Comparison of ENCODE assay signal across 12 mouse cellular contexts in genomic region chr9:45739001-45739701, GRCm38 (mm10).
DNase-seq lines count a peak whose midpoint lies in the region; ATAC-seq and TF ChIP-seq lines count a peak whose summit lies in the region.
"Had no signal": no experiment of that assay in that cellular context is flagged by ENCODE, and none has a peak within 500 bp of the region (broad histone marks: within the 10 kb centered on the region; RNA-seq: fewer than 3 reads in every experiment).

No protein-coding gene starts in this region.

- H3K9me3 ChIP-seq in forebrain, embryonic 13.5 days (replicated peaks), result no peaks in the 10 kb centered on the region
- no peaks in the 10 kb centered on the region for H3K9me3 ChIP-seq in forebrain, embryonic 10.5 days
- H3K9me3 ChIP-seq in hindbrain, embryonic 10.5 days, result no peaks in the 10 kb centered on the region
- H3K9me3 ChIP-seq in midbrain, embryonic 13.5 days, result no peaks in the 10 kb centered on the region
- H3K9me3 ChIP-seq: stomach, embryonic 15.5 days had no signal

- peaks cover 12% of the 10 kb centered on the region; the same call in 1 of the 2 replicates for H3K36me3 ChIP-seq in forebrain, embryonic 13.5 days (ENCODE audit: poor library complexity, severe bottlenecking)
- H3K36me3 ChIP-seq in forebrain, embryonic 10.5 days (replicated peaks), result no peaks in the 10 kb centered on the region
- no peaks in the 10 kb centered on the region for H3K36me3 ChIP-seq in hindbrain, embryonic 10.5 days
- no peaks in the 10 kb centered on the region for H3K36me3 ChIP-seq in midbrain, embryonic 13.5 days
- no peaks in the 10 kb centered on the region for H3K36me3 ChIP-seq in kidney, adult 2 months (ENCODE audit: control insufficient read depth, insufficient read depth, low read length)
- H3K36me3 ChIP-seq: stomach, embryonic 15.5 days had no signal

- no peak for DNase-seq in forebrain, embryonic 10.5 days (ENCODE audit: extremely low spot score, low spot score)
- peak; percentile 38 for DNase-seq in cerebellum, adult 9-10 months
- no peak for DNase-seq in hindbrain, embryonic 10.5 days (ENCODE audit: low spot score)
- DNase-seq in urinary bladder, adult 2 months (ENCODE audit: low spot score), result no peak
- no peak for DNase-seq in B cell, adult 2 months
- DNase-seq in kidney, adult 2 months, result no peak
- DNase-seq: heart, adult 2 months; kidney, postnatal 4 days; right cerebral cortex, adult 18-20 months had no signal

- peak; percentile 63; the same call in 1 of the 2 replicates for ATAC-seq in forebrain, embryonic 13.5 days
- peak; percentile 75 for ATAC-seq in midbrain, embryonic 13.5 days

- H3K4me3 ChIP-seq in forebrain, embryonic 13.5 days, result no peak overlapping the region
- H3K4me3 ChIP-seq in forebrain, embryonic 10.5 days, result no peak overlapping the region
- H3K4me3 ChIP-seq in hindbrain, embryonic 10.5 days, result no peak overlapping the region
- no peak overlapping the region for H3K4me3 ChIP-seq in midbrain, embryonic 13.5 days (replicated peaks)
- no peak overlapping the region for H3K4me3 ChIP-seq in kidney, adult 2 months (ENCODE audit: insufficient read depth, low read depth, low read length)
- H3K4me3 ChIP-seq: heart, adult 2 months; stomach, embryonic 15.5 days had no signal

- 64% methylated on average over 12 of the region's 12 CpGs for WGBS in forebrain, embryonic 13.5 days
- WGBS in forebrain, embryonic 10.5 days, result 75% methylated on average over 12 of the region's 12 CpGs
- WGBS in hindbrain, embryonic 10.5 days, result 80% methylated on average over 12 of the region's 12 CpGs
- WGBS in midbrain, embryonic 13.5 days, result 52% methylated on average over 12 of the region's 12 CpGs
- WGBS in kidney, adult 2 months, result 68% methylated on average over 12 of the region's 12 CpGs

- TF ChIP-seq POLR2A in kidney, adult 2 months (IDR thresholded peaks at IDR 0.05; ENCODE audit: low read depth, low read length), result no peak

- peaks cover 23% of the 10 kb centered on the region for H3K4me1 ChIP-seq in forebrain, embryonic 13.5 days
- H3K4me1 ChIP-seq in forebrain, embryonic 10.5 days, result peaks cover 16% of the 10 kb centered on the region
- 0 out of 2 replicates have a peak, but pooled peaks cover 5% of the 10 kb centered on the region for H3K4me1 ChIP-seq in hindbrain, embryonic 10.5 days (replicated peaks)
- H3K4me1 ChIP-seq in midbrain, embryonic 13.5 days (replicated peaks), result peaks cover 27% of the 10 kb centered on the region
- H3K4me1 ChIP-seq in kidney, adult 2 months (ENCODE audit: control insufficient read depth, insufficient read depth, low read length), result no peaks in the 10 kb centered on the region
- H3K4me1 ChIP-seq: stomach, embryonic 15.5 days had no signal

- H3K4me2 ChIP-seq in forebrain, embryonic 13.5 days, result peak overlapping the region; percentile 9
- 0 out of 2 replicates have a peak overlapping the region, but pooled peaks have one; percentile 5 for H3K4me2 ChIP-seq in midbrain, embryonic 13.5 days (replicated peaks)
- H3K4me2 ChIP-seq: stomach, embryonic 15.5 days had no signal

- no peaks in the 10 kb centered on the region for H3K27me3 ChIP-seq in forebrain, embryonic 13.5 days
- H3K27me3 ChIP-seq in forebrain, embryonic 10.5 days (ENCODE audit: poor library complexity, severe bottlenecking), result 0 out of 2 replicates have a peak, but pooled peaks cover 5% of the 10 kb centered on the region
- peaks cover 9% of the 10 kb centered on the region; the same call in 1 of the 2 replicates for H3K27me3 ChIP-seq in hindbrain, embryonic 10.5 days (ENCODE audit: insufficient read depth, poor library complexity, severe bottlenecking)
- 0 out of 2 replicates have a peak, but pooled peaks cover 11% of the 10 kb centered on the region for H3K27me3 ChIP-seq in midbrain, embryonic 13.5 days
- no peaks in the 10 kb centered on the region for H3K27me3 ChIP-seq in kidney, adult 2 months (replicated peaks; ENCODE audit: control insufficient read depth, insufficient read depth, low read length)
- H3K27me3 ChIP-seq: stomach, embryonic 15.5 days had no signal

- H3K9ac ChIP-seq in forebrain, embryonic 13.5 days, result no peak overlapping the region
- H3K9ac ChIP-seq in midbrain, embryonic 13.5 days (replicated peaks), result no peak overlapping the region
- H3K9ac ChIP-seq: stomach, embryonic 15.5 days had no signal

- no peak for TF ChIP-seq CTCF in kidney, adult 2 months (conservative IDR thresholded peaks at IDR 0.05; ENCODE audit: insufficient read depth, insufficient read length, low read depth, low read length)

- H3K27ac ChIP-seq in forebrain, embryonic 13.5 days, result peak overlapping the region; percentile 79
- no peak overlapping the region for H3K27ac ChIP-seq in forebrain, embryonic 10.5 days
- 0 out of 2 replicates have a peak overlapping the region, but pooled peaks have one; percentile 36 for H3K27ac ChIP-seq in hindbrain, embryonic 10.5 days
- peak overlapping the region; percentile 87 for H3K27ac ChIP-seq in midbrain, embryonic 13.5 days
- H3K27ac ChIP-seq in kidney, adult 2 months (ENCODE audit: insufficient read depth, low read depth, low read length), result no peak overlapping the region
- H3K27ac ChIP-seq: heart, adult 2 months; stomach, embryonic 15.5 days had no signal

Comparison
In these comparisons a context has a peak if more than half of its experiments do, and no peak if none do; other contexts are left out.
1. H3K27ac ChIP-seq: peak in forebrain, embryonic 13.5 days (single experiment), hindbrain, embryonic 10.5 days (single experiment) and midbrain, embryonic 13.5 days (single experiment); none in forebrain, embryonic 10.5 days (single experiment) and kidney, adult 2 months (single experiment).